Mouse (Mus musculus): ENCODE measurements around the gene Ocln.

Ocln gene

DNA sequence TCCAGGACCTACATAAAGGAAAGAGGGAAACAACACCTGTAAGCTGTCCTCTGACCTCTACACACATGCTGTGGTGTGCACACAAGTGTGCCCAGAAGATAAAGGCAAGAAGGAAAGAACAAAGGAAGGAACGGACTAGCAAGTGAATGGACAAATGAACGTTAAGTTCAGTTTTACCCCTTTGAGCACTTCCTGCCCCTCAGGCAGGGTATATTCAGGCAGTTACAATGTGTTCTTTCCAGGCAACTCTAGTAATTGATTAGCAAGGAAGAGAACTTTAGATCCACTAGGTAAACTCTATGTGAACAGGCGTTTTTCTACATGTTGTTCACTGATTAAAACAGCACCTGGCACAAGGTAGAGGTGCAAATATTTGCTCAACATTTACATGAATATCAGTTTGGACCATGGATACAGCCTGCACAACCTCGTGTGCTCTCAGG, 8.3 kb downstream of the Ocln start:
- in situ Hi-C loops (cut with MboI, MseI): no loop called here

- in situ Hi-C loops (cut with MboI, MseI): no loop called here
Measured at GRCm38 (mm10) chr13:100543011-100543767, 9.3 kb downstream of the Ocln start.

DNA sequence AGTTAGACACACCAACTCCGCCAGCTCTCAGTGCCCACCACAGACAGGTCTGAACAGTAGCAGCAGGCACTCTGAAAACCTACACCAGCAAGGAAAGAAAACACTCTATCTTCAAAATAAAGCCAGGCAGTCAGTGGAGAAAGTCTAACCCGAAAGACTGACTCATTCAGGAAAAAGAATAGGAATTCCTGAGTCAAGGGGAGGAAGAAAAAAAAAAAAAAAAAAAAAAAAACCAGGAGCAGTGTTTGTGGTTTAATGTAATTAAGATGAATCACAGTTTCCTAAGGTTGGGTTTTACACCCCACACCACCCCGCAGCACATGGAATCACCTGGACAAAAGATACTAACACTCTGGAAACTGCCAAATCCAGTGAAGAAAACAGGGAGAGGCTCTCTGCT, 16.4 kb downstream of the Ocln start:
- in situ Hi-C loops (cut with MboI, MseI): no loop called here

GRCm38 (mm10) chr13:100532788-100533365, 19.6 kb downstream of the Ocln start:
- in situ Hi-C loops (cut with MboI, MseI): no loop called here

DNA sequence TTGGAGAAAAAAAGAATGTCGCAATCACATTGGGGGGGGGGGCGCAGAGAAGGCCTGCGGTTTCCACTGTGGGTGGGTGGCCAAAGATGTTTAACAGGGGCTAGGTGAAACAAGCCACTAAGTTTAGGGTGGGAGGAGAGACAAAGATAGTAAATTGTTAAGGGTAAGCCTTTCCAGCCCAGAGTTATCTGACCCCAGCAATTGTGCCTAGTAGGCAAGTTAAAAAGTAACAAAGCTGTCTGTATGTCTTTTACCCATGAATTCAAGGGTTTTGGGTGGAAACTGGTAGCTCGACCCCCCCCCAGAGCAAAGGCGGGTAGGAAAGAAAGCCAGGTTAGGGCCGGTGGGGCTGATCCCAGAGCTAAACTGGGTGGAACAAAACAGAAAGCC, 25.9 kb downstream of the Ocln start:
- in situ Hi-C loops (cut with MboI, MseI): loop anchor here in 1 of 2 experiments (5.0 kb wide), 1 partner anchor 41 kb away; no protein-coding TSS in a partner anchor

DNA sequence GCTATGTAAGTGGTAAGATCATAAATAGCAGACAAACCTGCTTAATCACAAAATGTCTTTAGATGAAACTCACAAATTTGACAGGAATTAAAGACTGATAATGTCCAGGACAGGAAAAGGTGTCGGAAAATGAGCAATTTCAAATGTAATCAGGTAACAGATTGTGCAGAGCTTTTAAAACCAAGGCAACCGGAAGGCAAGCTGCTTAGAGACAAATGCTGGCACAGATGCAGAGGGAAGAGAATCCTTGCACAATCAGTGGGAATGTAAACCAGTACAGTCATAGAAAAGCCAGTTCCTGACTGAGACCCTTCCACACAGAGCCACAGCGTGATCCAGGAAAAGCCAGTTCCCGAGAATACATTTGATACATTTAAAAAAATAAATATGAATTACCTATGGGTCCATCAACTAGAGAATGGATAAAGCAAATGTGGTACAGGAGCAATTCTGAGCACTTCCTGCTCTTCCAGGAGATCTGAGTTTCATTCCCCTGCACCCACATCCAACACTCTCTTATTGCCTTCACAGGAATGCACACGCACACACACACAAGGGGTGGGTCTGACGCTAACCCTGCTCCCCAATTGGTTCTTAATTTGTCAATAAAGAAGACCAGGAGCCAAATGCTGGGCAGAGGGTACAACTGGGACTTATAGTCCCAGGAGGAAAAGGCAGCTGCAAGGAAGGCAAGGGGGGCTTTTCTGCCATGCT, 26.4 kb downstream of the Ocln start:
- in situ Hi-C loops (cut with MboI, MseI): loop anchor here in 1 of 2 experiments (5.0 kb wide), 1 partner anchor 41 kb away; no protein-coding TSS in a partner anchor

DNA sequence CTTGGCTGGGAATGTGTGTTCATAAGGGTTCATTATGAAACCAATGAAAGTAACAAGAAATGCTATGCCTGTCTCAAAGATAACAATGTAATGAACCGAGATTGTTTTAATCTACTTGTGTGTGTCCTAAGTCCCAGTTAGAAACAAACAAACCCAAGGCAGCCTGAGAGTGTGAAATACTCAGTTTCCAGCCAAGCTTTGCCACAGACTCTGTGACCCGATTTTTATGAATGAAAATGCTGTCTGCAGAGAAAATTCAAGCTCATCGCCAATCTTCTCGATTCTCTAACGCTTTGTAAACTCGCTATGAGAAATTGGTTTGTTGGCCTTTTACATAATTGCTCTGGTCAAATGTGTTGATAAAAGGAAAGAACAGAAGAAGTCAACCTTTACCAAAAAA, 27.6 kb downstream of the Ocln start:
- in situ Hi-C loops (cut with MboI, MseI): loop anchor here in 1 of 2 experiments (5.0 kb wide), 1 partner anchor 42 kb away; no protein-coding TSS in a partner anchor

DNA sequence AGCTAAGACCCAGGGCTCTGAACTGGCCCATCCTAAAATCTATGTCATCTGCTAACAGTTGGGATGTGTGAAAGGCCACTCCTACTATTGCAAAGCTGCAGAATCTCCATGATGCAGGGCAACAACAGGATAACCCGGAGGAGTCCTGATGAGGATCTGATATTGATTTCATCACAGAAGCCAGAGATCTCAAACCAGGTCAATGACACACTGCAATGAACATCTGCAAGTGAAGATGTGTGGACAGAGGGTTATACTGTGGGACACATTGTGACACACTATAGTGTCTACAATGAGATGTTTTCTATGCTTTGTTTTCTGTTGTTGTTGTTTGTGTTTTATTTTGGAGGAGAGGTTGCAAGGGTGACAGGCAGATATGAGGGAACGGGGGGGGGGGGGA, 28.8 kb downstream of the Ocln start:
- in situ Hi-C loops (cut with MboI, MseI): no loop called here

GRCm38 (mm10) chr13:100521724-100522591, 30.6 kb downstream of the Ocln start:
- in situ Hi-C loops (cut with MboI, MseI): no loop called here

- in situ Hi-C loops (cut with MboI, MseI): loop anchor here in 1 of 2 experiments (10.0 kb wide), 1 partner anchor 1064 kb away; no protein-coding TSS in a partner anchor
Measured at GRCm38 (mm10) chr13:100519162-100519561, 33.4 kb downstream of the Ocln start.

DNA sequence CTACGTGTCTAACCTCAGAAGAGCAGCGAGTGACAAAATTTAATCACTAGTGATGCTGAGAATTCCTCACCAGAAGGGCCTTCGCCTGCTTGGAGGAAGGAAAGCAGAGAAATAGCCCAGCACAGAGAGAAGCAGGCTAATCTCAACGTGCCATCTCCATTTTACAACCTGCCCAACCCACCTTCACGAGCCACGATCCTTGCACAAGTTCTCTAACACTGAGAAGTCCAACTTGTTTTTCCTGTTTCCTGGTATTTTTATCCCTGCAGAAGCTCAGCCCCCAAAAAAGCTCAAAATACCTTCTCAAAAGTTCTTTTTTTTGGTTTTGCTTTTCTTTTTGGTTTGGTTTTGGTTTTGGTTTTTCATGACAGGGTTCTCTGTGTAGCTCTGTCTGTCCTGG, 34.3 kb downstream of the Ocln start:
- in situ Hi-C loops (cut with MboI, MseI): loop anchor here in 1 of 2 experiments (10.0 kb wide), 1 partner anchor 1063 kb away; no protein-coding TSS in a partner anchor

DNA sequence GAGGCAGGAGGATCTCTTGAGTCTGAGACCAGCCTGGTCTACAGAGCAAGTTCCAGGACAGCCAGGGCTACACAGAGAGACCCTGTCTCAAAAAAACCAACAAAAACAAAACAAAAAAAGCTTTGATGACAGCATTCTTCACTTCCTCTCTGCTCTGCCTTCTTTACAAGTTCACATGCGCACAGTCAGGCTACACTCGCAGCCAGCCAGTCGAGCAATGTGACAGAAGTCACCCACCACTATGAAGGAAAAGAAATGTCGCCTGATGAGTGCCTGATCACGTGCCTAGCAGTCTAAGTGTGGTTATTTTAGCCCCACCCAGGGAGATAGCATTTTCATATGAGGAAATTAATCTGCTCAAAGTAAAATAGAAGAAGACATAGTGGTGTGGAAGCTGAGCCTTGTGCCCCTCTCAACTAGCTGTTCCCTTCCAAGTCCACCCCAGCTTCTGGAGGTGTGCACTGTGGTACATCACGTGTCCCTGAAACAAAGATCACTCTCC, 34.8 kb downstream of the Ocln start:
- in situ Hi-C loops (cut with MboI, MseI): loop anchor here in 1 of 2 experiments (10.0 kb wide), 1 partner anchor 1063 kb away; no protein-coding TSS in a partner anchor

DNA sequence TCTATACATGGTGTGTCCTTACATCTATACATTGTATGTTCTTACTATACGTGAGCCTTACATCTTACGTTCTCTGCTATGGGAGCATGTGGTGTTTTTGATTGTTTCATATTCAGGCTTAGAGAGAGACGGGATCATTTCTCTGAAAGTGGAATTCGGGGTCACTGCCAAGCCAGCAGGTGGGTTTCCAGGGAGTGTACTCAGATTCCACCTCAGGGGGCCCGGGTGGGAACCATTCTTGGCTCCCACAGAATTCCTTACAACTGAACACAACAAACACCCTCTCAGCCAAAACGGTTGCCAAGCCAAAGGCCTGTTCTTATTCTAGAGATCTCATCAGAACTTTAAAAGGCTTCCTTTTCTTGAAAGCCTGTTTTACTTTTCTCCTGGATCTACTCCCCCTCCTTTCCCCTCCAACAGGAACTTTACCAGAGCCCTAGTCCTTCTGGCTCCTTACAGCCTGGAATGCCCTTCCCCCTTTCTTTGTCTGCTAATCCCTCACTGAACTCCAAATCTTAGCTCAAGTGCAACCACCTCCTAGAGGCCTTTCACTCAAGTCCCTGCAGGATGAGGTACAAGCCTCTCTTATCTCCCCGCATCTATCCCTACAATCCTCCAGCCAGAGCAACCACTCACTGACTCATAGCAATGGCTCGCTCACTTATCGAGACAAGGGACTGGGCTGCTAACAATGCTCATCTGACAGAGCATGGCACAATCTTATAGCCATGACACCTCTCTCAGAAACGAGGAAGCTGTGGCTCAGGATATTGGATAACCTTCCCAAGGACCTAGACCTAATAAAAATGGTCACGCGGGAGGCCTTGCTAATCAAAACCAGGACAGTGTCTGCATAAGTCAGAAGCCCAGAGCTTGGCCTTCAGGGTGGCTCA, 36.1 kb downstream of the Ocln start:
- in situ Hi-C loops (cut with MboI, MseI): loop anchor here in 1 of 2 experiments (10.0 kb wide), 1 partner anchor 1062 kb away; no protein-coding TSS in a partner anchor

GRCm38 (mm10) chr13:100512792-100513191, 39.7 kb downstream of the Ocln start:
- in situ Hi-C loops (cut with MboI, MseI): loop anchor here in 1 of 2 experiments (10.0 kb wide), 1 partner anchor 1058 kb away; no protein-coding TSS in a partner anchor

GRCm38 (mm10) chr13:100511860-100512364, 40.6 kb downstream of the Ocln start:
- in situ Hi-C loops (cut with MboI, MseI): loop anchor here in 1 of 2 experiments (10.0 kb wide), 1 partner anchor 1057 kb away; no protein-coding TSS in a partner anchor

DNA sequence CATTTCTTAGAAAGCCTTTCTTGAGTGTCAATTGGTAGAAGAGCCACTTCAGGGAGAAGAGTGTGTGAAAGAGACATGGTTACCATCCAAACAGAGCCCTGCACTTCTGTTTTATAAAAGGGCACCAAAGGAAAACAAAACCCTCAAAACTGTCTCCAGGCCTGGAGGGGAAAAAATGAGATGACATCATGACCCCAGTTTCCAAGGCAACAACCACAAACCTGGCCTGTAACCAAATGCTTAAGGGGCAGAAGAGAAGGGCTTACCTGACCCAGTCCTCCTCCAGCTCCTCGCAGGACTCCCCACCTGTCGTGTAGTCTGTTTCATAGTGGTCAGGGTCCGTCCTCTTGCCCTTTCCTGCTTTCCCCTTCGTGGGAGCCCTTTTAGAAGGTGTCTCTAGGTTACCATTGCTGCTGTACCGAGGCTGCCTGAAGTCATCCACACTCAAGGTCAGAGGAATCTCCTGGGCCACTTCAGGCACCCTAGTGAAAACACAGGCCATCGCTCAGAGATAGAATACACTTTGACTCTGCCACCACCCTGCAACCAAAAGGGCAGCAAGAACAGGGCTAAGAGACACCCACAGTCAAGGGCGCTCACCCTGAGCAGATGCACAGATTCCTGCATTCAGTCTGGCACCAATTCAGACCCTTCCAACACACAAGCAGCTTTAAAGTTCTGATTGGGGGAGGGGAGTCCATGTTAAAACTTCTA, 41.2 kb downstream of the Ocln start:
- in situ Hi-C loops (cut with MboI, MseI): loop anchor here in 1 of 2 experiments (10.0 kb wide), 1 partner anchor 1057 kb away; no protein-coding TSS in a partner anchor

DNA sequence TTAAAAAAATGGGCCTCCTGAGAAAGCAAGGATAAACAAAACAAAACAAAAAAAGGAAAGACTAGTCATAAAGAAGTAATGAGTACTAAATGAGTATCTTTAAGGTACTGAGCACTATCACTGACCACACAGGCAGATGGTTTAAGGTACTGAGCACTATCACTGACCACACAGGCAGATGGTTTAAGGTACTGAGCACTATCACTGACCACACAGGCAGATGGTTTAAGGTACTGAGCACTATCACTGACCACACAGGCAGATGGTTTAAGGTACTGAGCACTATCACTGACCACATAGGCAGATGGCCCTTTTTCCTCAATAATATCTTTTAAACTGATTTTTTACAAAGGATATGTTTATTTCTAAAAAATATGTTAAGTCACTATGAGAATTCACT, 52.9 kb downstream of the Ocln start:
- in situ Hi-C loops (cut with MboI, MseI): loop anchor here in 1 of 2 experiments (10.0 kb wide), 1 partner anchor 155 kb away; the partner anchor contains the start of genes Ak6, Rad17 and Taf9

DNA sequence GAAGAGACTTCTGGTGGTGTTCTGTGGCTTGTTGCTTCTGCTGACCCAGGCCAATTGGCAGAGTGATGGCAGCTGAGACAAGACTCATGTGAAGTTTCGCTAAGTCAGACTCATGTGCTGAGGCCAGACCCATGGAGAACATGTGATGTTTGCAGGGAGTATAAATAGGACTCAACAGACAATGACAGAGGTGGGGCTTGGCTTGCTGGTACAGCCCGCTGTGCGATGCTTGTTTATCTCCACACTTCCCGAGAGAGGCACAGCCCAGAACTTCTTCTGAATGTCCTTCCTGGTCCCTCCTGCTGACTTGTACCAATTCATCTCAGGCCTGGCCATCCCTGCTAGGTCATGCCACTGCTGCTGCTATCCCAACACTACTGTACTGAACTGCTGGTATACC, 57.2 kb downstream of the Ocln start:
- in situ Hi-C loops (cut with MboI, MseI): loop anchor here in 1 of 2 experiments (10.0 kb wide), 1 partner anchor 159 kb away; the partner anchor contains the start of genes Ak6, Rad17 and Taf9
